Mouse (Mus musculus) midbrain, postnatal 0 days (tissue): ENCODE results near the gene Rhbdd1. TPM values are rescaled to one million over a fixed set of nuclear protein-coding genes. Genes with fewer than 3 reads are reported as not detected.

Source experiments
- ATAC-seq: fragments of 200-750 bp; cut with Nextera tagmentation; 2 replicates; pipeline ENCODE4 v1.8.0; 2017; ENCODE audit warnings: moderate number of reproducible peaks, mild to moderate bottlenecking, moderate TSS enrichment, moderate library complexity; ENCODE audit not compliant: low FRiP score
- DNase-seq: peaks from one replicate; pipeline ENCODE4 v3.0.0-alpha.2; 2015; ENCODE audit warnings: low spot score
- H3K27ac ChIP-seq: fragments of 300-500 bp; sonication (generic); 2 replicates; pipeline ENCODE4 v1.5.1; 2014; ENCODE audit warnings: low read depth, mild to moderate bottlenecking, low read length, mixed read lengths
- H3K27me3 ChIP-seq: fragments of 300-500 bp; sonication (generic); 2 replicates; pipeline ENCODE4 v1.6.1; 2014; ENCODE audit warnings: low read length, control low read depth, mixed read lengths; ENCODE audit not compliant: insufficient read depth
- H3K36me3 ChIP-seq: fragments of 300-500 bp; sonication (generic); 2 replicates; pipeline ENCODE4 v1.6.1; 2014; ENCODE audit warnings: low read length, control low read depth, mixed read lengths; ENCODE audit not compliant: insufficient read depth
- H3K4me1 ChIP-seq: fragments of 300-500 bp; sonication (generic); 2 replicates; pipeline ENCODE4 v1.6.1; 2014; ENCODE audit warnings: mild to moderate bottlenecking, control low read depth, antibody characterized with exemption, low read length, mixed read lengths; ENCODE audit not compliant: insufficient read depth
- H3K4me2 ChIP-seq: fragments of 300-500 bp; sonication (generic); 2 replicates; pipeline ENCODE4 v1.6.1; 2014; ENCODE audit warnings: low read depth, mild to moderate bottlenecking, low read length, mixed read lengths; ENCODE audit not compliant: poor library complexity, severe bottlenecking
- H3K4me3 ChIP-seq: fragments of 300-500 bp; sonication (generic); 2 replicates; pipeline ENCODE4 v1.5.1; 2014; ENCODE audit warnings: low read depth, mild to moderate bottlenecking, low read length, moderate library complexity
- H3K9ac ChIP-seq: fragments of 300-500 bp; sonication (generic); replicated peaks from 2 replicates; pipeline ENCODE4 v1.6.1; 2014; ENCODE audit warnings: mild to moderate bottlenecking, low read length, moderate library complexity, mixed read lengths; ENCODE audit not compliant: poor library complexity, severe bottlenecking
- H3K9me3 ChIP-seq: fragments of 300-500 bp; sonication (generic); 2 replicates; pipeline ENCODE4 v1.6.1; 2016; ENCODE audit warnings: low read length, control low read depth
- CTCF ChIP-seq: IDR thresholded peaks from 2 replicates; pipeline ENCODE4 v1.5.1; 2016; ENCODE audit warnings: antibody characterized with exemption, mild to moderate bottlenecking
- WGBS: fragments of 180-500 bp; shearing (Covaris S2); extraction: QIAGEN DNeasy Blood & Tissue Kit; methylation state at CpG from one replicate; pipeline ENCODE4 v1.1.7; 2014; 5-methylcytosine and 5-hydroxymethylcytosine counted together
- polyA plus RNA-seq: library from polyadenylated mRNA; unstranded; fragments of >200 nt; fragmentation: Nextera tagmentation; extraction: Ambion mirVana; gene quantifications from 2 replicates; pipeline ENCODE4 v1.2.1, GENCODE M21; 2015
- total RNA-seq: library from RNA; depleted of rRNA; stranded (reverse); fragments of >200 nt; gene quantifications from 2 replicates; pipeline ENCODE4 v1.2.3, GENCODE M21; 2014

Rhbdd1 gene
- total and polyA plus RNA-seq, 2 experiments from 2014 or later, result 2.3 to 3.6 TPM

DNA sequence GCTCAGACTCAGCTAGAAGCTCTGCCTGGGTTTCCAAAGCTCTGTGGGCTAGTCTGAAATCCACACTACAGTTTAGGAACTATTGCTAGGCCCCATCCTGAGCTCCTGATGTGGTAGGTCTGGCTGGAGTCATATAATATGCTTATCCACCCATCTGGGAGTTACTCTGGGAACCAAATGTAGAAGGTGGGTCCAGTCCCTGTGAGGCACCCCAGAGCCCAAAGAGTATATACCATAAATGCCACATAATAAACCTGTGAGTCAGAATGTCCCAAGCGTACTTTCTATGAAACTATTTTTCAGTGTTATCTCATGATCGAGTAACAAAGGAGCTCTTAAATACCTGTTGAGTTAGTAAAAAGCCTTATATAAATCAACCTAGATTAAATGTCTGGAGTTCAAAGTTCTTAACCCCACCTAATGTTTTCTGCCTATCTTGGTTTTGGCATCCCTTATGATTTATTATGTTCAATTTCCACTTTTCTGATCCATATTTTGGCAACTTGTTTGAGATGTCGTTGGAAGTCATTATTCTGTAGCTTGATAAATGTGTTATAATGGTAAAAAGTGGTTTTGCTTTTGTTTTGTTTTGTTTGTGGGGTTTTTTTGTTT lies 98.3 kb downstream of the Rhbdd1 start:
- Histone ChIP-seq H3K4me1 (no peaks in the 10 kb centered on the region), H3K9me3 (no peaks in the 10 kb centered on the region), H3K4me2 (no peak overlapping the region), H3K27ac (no peak overlapping the region), H3K27me3 (no peaks in the 10 kb centered on the region), H3K4me3 (no peak overlapping the region), H3K9ac (no peak overlapping the region), H3K36me3 (no peaks in the 10 kb centered on the region)
- no peak for TF ChIP-seq CTCF
- WGBS, result 91% methylated on average over 3 of the region's 3 CpGs
- ATAC-seq (no peak), DNase-seq (no peak)

DNA sequence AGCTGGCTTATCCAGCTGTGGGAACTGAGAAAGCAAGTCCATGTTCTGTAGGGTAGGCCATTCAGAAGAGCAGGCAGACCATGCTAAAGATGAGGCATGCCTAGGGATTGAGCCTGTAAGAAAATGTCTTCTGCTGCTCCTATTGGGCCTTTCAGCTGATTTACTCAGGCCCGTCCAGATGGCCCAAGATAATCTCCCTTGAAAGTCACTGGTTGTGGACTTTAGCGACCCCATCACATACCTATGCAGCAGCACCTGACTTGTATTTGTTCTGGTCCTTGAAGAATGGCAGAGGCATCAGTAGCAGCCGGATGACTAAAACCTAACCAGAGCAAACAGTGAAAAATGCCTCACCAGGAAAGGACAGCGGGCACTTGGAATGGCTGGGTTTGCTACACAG lies 99.4 kb downstream of the Rhbdd1 start:
- TF ChIP-seq CTCF, result no peak
- Histone ChIP-seq H3K9ac (no peak overlapping the region), H3K4me2 (no peak overlapping the region), H3K4me1 (no peaks in the 10 kb centered on the region), H3K27ac (no peak overlapping the region), H3K27me3 (no peaks in the 10 kb centered on the region), H3K4me3 (no peak overlapping the region), H3K9me3 (no peaks in the 10 kb centered on the region), H3K36me3 (no peaks in the 10 kb centered on the region)
- 81% methylated on average over 4 of the region's 4 CpGs for WGBS
- DNase-seq, result no peak
- no peak for ATAC-seq

DNA sequence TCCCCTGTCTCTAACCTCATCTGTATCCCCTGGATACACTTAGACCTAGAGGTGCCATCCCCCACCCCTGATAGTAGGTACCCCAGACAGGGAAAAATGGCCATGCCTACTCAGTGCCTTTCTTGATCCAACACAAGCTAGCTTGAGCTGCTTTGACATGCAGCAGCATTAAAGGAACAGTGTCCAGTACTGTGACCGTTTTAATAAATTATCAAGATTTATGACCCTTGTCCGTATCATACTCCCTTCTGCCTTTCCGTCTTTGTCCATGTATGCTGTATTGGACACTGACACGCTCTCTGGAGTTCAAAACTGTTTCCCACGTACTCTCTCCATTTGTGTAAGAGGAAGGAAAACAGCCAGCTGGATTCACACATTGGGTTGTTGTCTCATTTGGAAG lies 111.5 kb downstream of the Rhbdd1 start:
- WGBS, result 97% methylated on average over 5 of the region's 5 CpGs
- no peak for ATAC-seq

DNA sequence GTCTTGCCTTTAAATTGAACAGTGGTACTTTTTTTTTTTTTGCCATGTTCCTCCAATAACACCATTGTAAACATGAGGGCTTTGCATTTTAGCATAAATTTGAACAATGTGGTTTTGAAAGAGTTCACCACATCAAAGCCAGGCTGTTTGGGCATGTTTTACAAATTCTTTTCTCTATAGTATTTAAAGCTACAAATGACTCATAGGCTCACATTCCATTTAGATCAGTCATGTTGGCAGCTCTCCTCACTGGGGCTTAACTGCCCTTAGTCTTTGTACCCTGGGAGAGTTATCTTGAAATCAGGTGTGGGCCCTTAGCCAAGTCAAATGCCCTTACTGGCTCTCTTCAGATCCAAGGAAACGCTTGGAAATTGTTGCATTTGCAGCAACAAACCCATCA lies 112.8 kb downstream of the Rhbdd1 start:
- Histone ChIP-seq H3K4me1 (no peaks in the 10 kb centered on the region), H3K4me3 (no peak overlapping the region), H3K27me3 (no peaks in the 10 kb centered on the region), H3K9ac (no peak overlapping the region), H3K9me3 (no peaks in the 10 kb centered on the region), H3K27ac (no peak overlapping the region), H3K36me3 (no peaks in the 10 kb centered on the region), H3K4me2 (no peak overlapping the region)
- ATAC-seq, result no peak
- no peak for DNase-seq
- no peak for TF ChIP-seq CTCF
- 61% methylated on average over 1 of the region's 1 CpGs for WGBS

More for the DNA sequence above, 111.5 kb downstream of the Rhbdd1 start:
- TF ChIP-seq CTCF, result no peak
- no peaks in the 10 kb centered on the region for H3K27me3 ChIP-seq
- H3K4me1 ChIP-seq, result no peaks in the 10 kb centered on the region
- H3K4me3 ChIP-seq, result no peak overlapping the region
- H3K4me2 ChIP-seq, result no peak overlapping the region
- no peak overlapping the region for H3K27ac ChIP-seq
- no peak overlapping the region for H3K9ac ChIP-seq
- H3K9me3 ChIP-seq, result no peaks in the 10 kb centered on the region
- no peaks in the 10 kb centered on the region for H3K36me3 ChIP-seq
- DNase-seq, result no peak

DNA sequence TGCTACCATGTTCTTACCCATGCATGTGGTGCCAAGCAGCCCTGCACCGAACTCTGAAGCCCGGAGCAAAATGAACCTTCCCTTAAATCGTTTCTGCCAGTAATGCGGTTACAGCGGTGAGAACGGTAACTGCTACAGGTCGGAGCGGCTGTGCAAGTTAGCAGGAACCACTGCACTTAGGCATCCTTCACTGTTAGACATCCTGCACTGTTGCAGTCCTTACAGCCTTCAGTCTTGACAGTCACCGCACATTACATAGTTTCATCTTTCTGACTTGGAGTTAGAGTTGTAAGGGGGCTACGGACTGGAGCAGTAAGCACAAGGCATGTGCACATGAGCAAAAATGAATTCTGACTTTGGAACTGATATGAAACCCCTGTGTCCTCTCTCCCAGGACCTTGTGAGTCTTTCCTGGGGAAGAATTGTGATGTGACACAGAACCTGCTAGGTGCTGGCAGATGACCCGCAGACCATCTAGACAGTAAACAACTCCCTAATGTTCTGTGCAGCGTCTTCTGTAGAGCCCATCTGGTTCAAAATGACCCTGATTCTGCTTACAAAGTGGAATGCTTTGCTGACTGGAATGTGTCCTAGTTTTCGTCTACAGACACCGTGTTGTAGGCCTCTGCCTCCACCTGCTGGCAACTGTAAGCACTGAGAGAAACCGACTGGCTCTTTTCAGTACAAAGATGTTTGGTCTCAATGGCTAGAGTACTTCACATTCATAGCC lies 116.8 kb downstream of the Rhbdd1 start:
- no peaks in the 10 kb centered on the region for H3K9me3 ChIP-seq

DNA sequence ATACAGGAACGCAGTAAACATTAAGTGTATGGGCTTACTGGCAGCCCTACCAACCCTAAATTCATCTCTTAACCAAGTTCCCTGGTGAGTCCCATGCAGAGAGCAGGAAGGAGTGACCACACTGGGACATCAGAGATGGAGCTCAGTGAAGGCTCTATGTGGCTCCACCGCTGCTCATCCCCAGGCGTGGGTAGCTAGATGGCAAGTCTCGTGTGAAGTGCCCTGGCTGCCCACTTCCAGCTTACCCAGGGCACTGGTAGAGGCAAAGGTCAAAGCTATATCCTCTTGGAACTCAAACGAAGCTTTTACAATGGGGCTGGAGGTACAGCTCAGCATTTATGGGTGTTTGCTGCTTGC lies 117.4 kb downstream of the Rhbdd1 start:
- H3K36me3 ChIP-seq, result no peaks in the 10 kb centered on the region
- ATAC-seq (0 out of 2 replicates have a peak, but pooled peaks have one; percentile 28), DNase-seq (no peak)

More for the DNA sequence above, 116.8 kb downstream of the Rhbdd1 start:
- WGBS, result 63% methylated on average over 15 of the region's 15 CpGs
- H3K4me2 ChIP-seq, result no peak overlapping the region
- H3K4me1 ChIP-seq, result no peaks in the 10 kb centered on the region
- no peaks in the 10 kb centered on the region for H3K27me3 ChIP-seq
- ATAC-seq (peak; percentile 81), DNase-seq (peak; percentile 89)
- H3K36me3 ChIP-seq, result no peaks in the 10 kb centered on the region
- peak; percentile 98 for TF ChIP-seq CTCF
- no peak overlapping the region for H3K9ac ChIP-seq
- H3K27ac ChIP-seq, result no peak overlapping the region
- no peak overlapping the region for H3K4me3 ChIP-seq

More for the DNA sequence above, 117.4 kb downstream of the Rhbdd1 start:
- no peak for TF ChIP-seq CTCF
- no peaks in the 10 kb centered on the region for H3K4me1 ChIP-seq
- WGBS, result 79% methylated on average over 5 of the region's 5 CpGs
- no peaks in the 10 kb centered on the region for H3K9me3 ChIP-seq
- no peaks in the 10 kb centered on the region for H3K27me3 ChIP-seq
- H3K9ac ChIP-seq, result no peak overlapping the region
- no peak overlapping the region for H3K4me2 ChIP-seq
- H3K4me3 ChIP-seq, result no peak overlapping the region
- no peak overlapping the region for H3K27ac ChIP-seq
